In genomic region chr7:43305235-43305634, GRCm38 (mm10) we compare ENCODE assay signal across 15 mouse cellular contexts. TPM values are rescaled to one million over a fixed set of nuclear protein-coding genes. Genes with fewer than 3 reads are reported as not detected.
DNase-seq lines count a peak whose midpoint lies in the region; ATAC-seq and TF ChIP-seq lines count a peak whose summit lies in the region.
"Had no signal": no experiment of that assay in that cellular context is flagged by ENCODE, and none has a peak within 500 bp of the region (broad histone marks: within the 10 kb centered on the region; RNA-seq: fewer than 3 reads in every experiment).

No protein-coding gene starts in this region.

- no peak overlapping the region for H3K4me2 ChIP-seq in intestine, postnatal 0 days (replicated peaks; ENCODE audit: low read depth)
- H3K4me2 ChIP-seq: limb, embryonic 13.5 days; midbrain, embryonic 15.5 days had no signal

- 82% methylated on average over 3 of the region's 3 CpGs for WGBS in intestine, postnatal 0 days

- no peaks in the 10 kb centered on the region for H3K4me1 ChIP-seq in intestine, postnatal 0 days (replicated peaks; ENCODE audit: control insufficient read depth, insufficient read depth, low read length)
- H3K4me1 ChIP-seq: limb, embryonic 13.5 days had no signal

- no peaks in the 10 kb centered on the region for H3K9me3 ChIP-seq in intestine, postnatal 0 days (ENCODE audit: control insufficient read depth)
- H3K9me3 ChIP-seq: limb, embryonic 13.5 days; midbrain, embryonic 15.5 days had no signal

- intact Hi-C loops in gastrocnemius, postnatal 14 days (cut with DNase I; ENCODE audit: low total_unique reads) = no loop called here

- no peak overlapping the region for H3K9ac ChIP-seq in intestine, postnatal 0 days (ENCODE audit: low read depth, low read length)
- H3K9ac ChIP-seq: limb, embryonic 13.5 days; midbrain, embryonic 15.5 days had no signal

- no peak overlapping the region for H3K4me3 ChIP-seq in intestine, postnatal 0 days (ENCODE audit: low read depth, low read length)
- H3K4me3 ChIP-seq: limb, embryonic 13.5 days; midbrain, embryonic 15.5 days had no signal

- peak; percentile 6; the same call in 1 of the 2 replicates for ATAC-seq in granulocyte monocyte progenitor cell, adult 5-6 weeks (replicated peaks; ENCODE audit: poor library complexity, severe bottlenecking)
- ATAC-seq in hematopoietic stem cell, adult 5-6 weeks (replicated peaks in 1 of 2; ENCODE audit: insufficient read depth in 1 of 2, low FRiP score in 2 of 2, low TSS enrichment in 1 of 2, low read depth in 1 of 2, poor library complexity in 2 of 2, severe bottlenecking in 2 of 2) = 0 out of 4 replicates have a peak, but pooled peaks have one; percentile 29 to 41
- no peak for ATAC-seq in intestine, postnatal 0 days
- ATAC-seq: forebrain, embryonic 16.5 days; midbrain, embryonic 15.5 days; Patski had no signal

- H3K36me3 ChIP-seq in intestine, postnatal 0 days (ENCODE audit: control insufficient read depth, insufficient read depth) = peaks cover 12% of the 10 kb centered on the region

- DNase-seq in gastrocnemius, postnatal 14 days = peak; percentile 6
- no peak for DNase-seq in gastrocnemius, postnatal 10 days
- DNase-seq in lung, postnatal 10 days = peak; percentile 41
- DNase-seq in urinary bladder, postnatal 14 days (ENCODE audit: low spot score) = no peak
- no peak for DNase-seq in thymus, postnatal 14 days
- DNase-seq: adrenal gland, postnatal 25 days; cerebellum, postnatal 25 days had no signal

- H3K27me3 ChIP-seq in intestine, postnatal 0 days (replicated peaks; ENCODE audit: control insufficient read depth, insufficient read depth, low read length) = no peaks in the 10 kb centered on the region
- H3K27me3 ChIP-seq: limb, embryonic 13.5 days; midbrain, embryonic 15.5 days; Patski had no signal

- TF ChIP-seq CTCF in intestine, postnatal 0 days (IDR thresholded peaks at IDR 0.05; ENCODE audit: low read depth) = no peak

- H3K27ac ChIP-seq in intestine, postnatal 0 days (ENCODE audit: low read depth, low read length) = no peak overlapping the region
- H3K27ac ChIP-seq: limb, embryonic 13.5 days; midbrain, embryonic 15.5 days had no signal

RNA-seq across cellular contexts. Expression of gene Zfp715, which starts 7.9 kb away (rescaled TPM):
- total RNA-seq in gastrocnemius, postnatal 14 days (2021) = 1 to 10 TPM; 9.4 to 9.7 TPM
- 10 to 100 TPM; 15.6 to 17.0 TPM for total RNA-seq in gastrocnemius, postnatal 10 days (2021)
- total RNA-seq in granulocyte monocyte progenitor cell, adult 5-6 weeks (2014; fragmentation: Nextera tagmentation) = 17.7 and 20.7 TPM in 2 replicates
- 13.3 and 22.0 TPM in 2 replicates for total RNA-seq in granulocyte monocyte progenitor cell, adult 5-6 weeks (2017)
- 23.1 and 28.8 TPM in 2 replicates for total RNA-seq in hematopoietic stem cell, adult 5-6 weeks (2017)
- 5.3 and 5.5 TPM in 2 replicates for polyA plus RNA-seq in intestine, postnatal 0 days (2015; fragmentation: Nextera tagmentation; extraction: Ambion mirVana)

RNA-seq across cellular contexts. Expression of gene Siglecf, which starts 45.9 kb away (rescaled TPM):
- not detected for total RNA-seq in gastrocnemius, postnatal 14 days (2021)
- not detected for total RNA-seq in gastrocnemius, postnatal 10 days (2021)
- total RNA-seq in granulocyte monocyte progenitor cell, adult 5-6 weeks (2014; fragmentation: Nextera tagmentation) = 11.6 and 16.5 TPM in 2 replicates
- total RNA-seq in granulocyte monocyte progenitor cell, adult 5-6 weeks (2017) = 19.2 and 22.0 TPM in 2 replicates
- 5.0 and 7.6 TPM in 2 replicates for total RNA-seq in hematopoietic stem cell, adult 5-6 weeks (2017)
- 0.25 and 0.33 TPM in 2 replicates for polyA plus RNA-seq in intestine, postnatal 0 days (2015; fragmentation: Nextera tagmentation; extraction: Ambion mirVana)
- total RNA-seq: adrenal gland, postnatal 25 days had no signal
- polyA plus RNA-seq: Patski; stomach, embryonic 14.5 days had no signal

Comparison
In these comparisons a context has a peak if more than half of its experiments do, and no peak if none do; other contexts are left out.
1. DNase-seq: peak in gastrocnemius, postnatal 14 days (single experiment) and lung, postnatal 10 days (single experiment); none in gastrocnemius, postnatal 10 days (single experiment), urinary bladder, postnatal 14 days (single experiment) and thymus, postnatal 14 days (single experiment).